ENCODE assay signal across 21 mouse cellular contexts in the genomic region with DNA sequence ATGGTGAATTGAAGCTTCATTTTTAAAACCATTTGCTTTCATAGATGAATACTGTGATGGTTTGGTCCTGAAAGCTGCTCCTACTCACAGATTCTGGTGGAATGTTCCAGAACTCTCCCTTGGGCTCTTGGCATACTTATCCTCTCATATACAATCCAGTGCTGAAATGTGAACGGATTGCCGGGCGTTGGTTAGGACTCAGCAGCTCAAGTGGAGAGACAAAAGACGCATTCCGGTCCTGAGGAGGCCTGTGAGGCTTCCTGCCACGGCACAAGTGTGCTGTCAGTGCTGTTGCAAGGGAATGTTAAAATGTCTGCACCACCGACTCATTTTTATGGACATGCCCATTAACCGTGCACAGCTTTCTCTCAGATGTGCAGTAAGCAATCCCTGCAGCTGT.
DNase-seq lines count a peak whose midpoint lies in the region; ATAC-seq lines count a peak whose summit lies in the region.
"Had no signal": no experiment of that assay in that cellular context is flagged by ENCODE, and none has a peak within 500 bp of the region (broad histone marks: within the 10 kb centered on the region; RNA-seq: fewer than 3 reads in every experiment).

No protein-coding gene starts in this region.

- no peaks in the 10 kb centered on the region for H3K9me3 ChIP-seq in kidney, embryonic 15.5 days (replicated peaks)
- H3K9me3 ChIP-seq in embryonic facial prominence, embryonic 10.5 days: no peaks in the 10 kb centered on the region
- H3K9me3 ChIP-seq in hindbrain, embryonic 12.5 days (replicated peaks): no peaks in the 10 kb centered on the region
- H3K9me3 ChIP-seq in midbrain, embryonic 15.5 days: no peaks in the 10 kb centered on the region
- H3K9me3 ChIP-seq: heart, embryonic 12.5 days; liver, embryonic 15.5 days had no signal

- H3K4me1 ChIP-seq in kidney, embryonic 15.5 days: peaks cover 62% of the 10 kb centered on the region
- H3K4me1 ChIP-seq in embryonic facial prominence, embryonic 10.5 days: peaks cover 54% of the 10 kb centered on the region
- peaks cover 56% of the 10 kb centered on the region for H3K4me1 ChIP-seq in hindbrain, embryonic 12.5 days
- peaks cover 67% of the 10 kb centered on the region for H3K4me1 ChIP-seq in midbrain, embryonic 15.5 days
- H3K4me1 ChIP-seq: liver, embryonic 15.5 days had no signal

- WGBS in kidney, embryonic 15.5 days: 48% methylated on average over 8 of the region's 8 CpGs
- WGBS in embryonic facial prominence, embryonic 10.5 days: 71% methylated on average over 8 of the region's 8 CpGs
- 54% methylated on average over 8 of the region's 8 CpGs for WGBS in hindbrain, embryonic 12.5 days
- WGBS in midbrain, embryonic 15.5 days: 46% methylated on average over 8 of the region's 8 CpGs

- ATAC-seq in kidney, embryonic 15.5 days (replicated peaks; ENCODE audit: low FRiP score): no peak
- ATAC-seq in hindbrain, embryonic 12.5 days (ENCODE audit: low FRiP score): no peak
- no peak for ATAC-seq in midbrain, embryonic 15.5 days (replicated peaks)
- ATAC-seq: Patski had no signal

- H3K27ac ChIP-seq in kidney, embryonic 15.5 days: 0 out of 2 replicates have a peak overlapping the region, but pooled peaks have one; percentile 13
- H3K27ac ChIP-seq in embryonic facial prominence, embryonic 10.5 days (replicated peaks): peak overlapping the region; percentile 60; the same call in 1 of the 2 replicates
- peak overlapping the region; percentile 72 for H3K27ac ChIP-seq in hindbrain, embryonic 12.5 days
- peak overlapping the region; percentile 62 for H3K27ac ChIP-seq in midbrain, embryonic 15.5 days
- H3K27ac ChIP-seq: liver, embryonic 15.5 days; macrophage had no signal

- no peak overlapping the region for H3K4me3 ChIP-seq in kidney, embryonic 15.5 days (replicated peaks)
- H3K4me3 ChIP-seq in embryonic facial prominence, embryonic 10.5 days: no peak overlapping the region
- H3K4me3 ChIP-seq in hindbrain, embryonic 12.5 days: no peak overlapping the region
- H3K4me3 ChIP-seq in midbrain, embryonic 15.5 days: no peak overlapping the region
- H3K4me3 ChIP-seq: heart, embryonic 12.5 days; liver, embryonic 15.5 days; myocyte had no signal

- peaks cover 16% of the 10 kb centered on the region for H3K36me3 ChIP-seq in kidney, embryonic 15.5 days
- peaks cover 38% of the 10 kb centered on the region for H3K36me3 ChIP-seq in embryonic facial prominence, embryonic 10.5 days (replicated peaks)
- peaks cover 28% of the 10 kb centered on the region for H3K36me3 ChIP-seq in hindbrain, embryonic 12.5 days
- H3K36me3 ChIP-seq in midbrain, embryonic 15.5 days (replicated peaks): peaks cover 4% of the 10 kb centered on the region; the same call in 1 of the 2 replicates

- H3K27me3 ChIP-seq in kidney, embryonic 15.5 days: no peaks in the 10 kb centered on the region
- no peaks in the 10 kb centered on the region for H3K27me3 ChIP-seq in embryonic facial prominence, embryonic 10.5 days (replicated peaks; ENCODE audit: low read depth, poor library complexity, severe bottlenecking)
- H3K27me3 ChIP-seq in hindbrain, embryonic 12.5 days: no peaks in the 10 kb centered on the region
- no peaks in the 10 kb centered on the region for H3K27me3 ChIP-seq in midbrain, embryonic 15.5 days (replicated peaks)
- H3K27me3 ChIP-seq: CH12.LX; heart, embryonic 12.5 days; liver, embryonic 15.5 days; Patski had no signal

- H3K4me2 ChIP-seq in kidney, embryonic 15.5 days: no peak overlapping the region
- H3K4me2 ChIP-seq in hindbrain, embryonic 12.5 days (replicated peaks): no peak overlapping the region
- no peak overlapping the region for H3K4me2 ChIP-seq in midbrain, embryonic 15.5 days
- H3K4me2 ChIP-seq: heart, embryonic 12.5 days; liver, embryonic 15.5 days had no signal

- DNase-seq in kidney, adult 18-20 months: no peak
- DNase-seq in embryonic facial prominence, embryonic 10.5 days (ENCODE audit: low spot score): no peak
- DNase-seq in kidney, postnatal 36 days: no peak
- no peak for DNase-seq in spleen, adult 12 weeks (ENCODE audit: low spot score)
- DNase-seq: adrenal gland, adult 2 months; cerebellum, adult 9-11 months; gastrocnemius, postnatal 10 days; kidney, postnatal 10 days; layer of hippocampus, adult 9-11 months; left cerebral cortex, postnatal 4 days; right cerebral cortex, postnatal 4 days; thymus, postnatal 14 days had no signal

- H3K9ac ChIP-seq in kidney, embryonic 15.5 days: no peak overlapping the region
- H3K9ac ChIP-seq in hindbrain, embryonic 12.5 days: peak overlapping the region; percentile 33; the same call in 1 of the 2 replicates
- no peak overlapping the region for H3K9ac ChIP-seq in midbrain, embryonic 15.5 days
- H3K9ac ChIP-seq: heart, embryonic 12.5 days; liver, embryonic 15.5 days had no signal

Comparison
In these comparisons a context has a peak if more than half of its experiments do, and no peak if none do; other contexts are left out.
1. H3K27ac ChIP-seq: peak in every context shown above with its lines; median percentile 72 in hindbrain, embryonic 12.5 days; 62 in midbrain, embryonic 15.5 days; 60 in embryonic facial prominence, embryonic 10.5 days; 13 in kidney, embryonic 15.5 days.